ENCODE assay signal across 8 mouse cellular contexts in the genomic region with DNA sequence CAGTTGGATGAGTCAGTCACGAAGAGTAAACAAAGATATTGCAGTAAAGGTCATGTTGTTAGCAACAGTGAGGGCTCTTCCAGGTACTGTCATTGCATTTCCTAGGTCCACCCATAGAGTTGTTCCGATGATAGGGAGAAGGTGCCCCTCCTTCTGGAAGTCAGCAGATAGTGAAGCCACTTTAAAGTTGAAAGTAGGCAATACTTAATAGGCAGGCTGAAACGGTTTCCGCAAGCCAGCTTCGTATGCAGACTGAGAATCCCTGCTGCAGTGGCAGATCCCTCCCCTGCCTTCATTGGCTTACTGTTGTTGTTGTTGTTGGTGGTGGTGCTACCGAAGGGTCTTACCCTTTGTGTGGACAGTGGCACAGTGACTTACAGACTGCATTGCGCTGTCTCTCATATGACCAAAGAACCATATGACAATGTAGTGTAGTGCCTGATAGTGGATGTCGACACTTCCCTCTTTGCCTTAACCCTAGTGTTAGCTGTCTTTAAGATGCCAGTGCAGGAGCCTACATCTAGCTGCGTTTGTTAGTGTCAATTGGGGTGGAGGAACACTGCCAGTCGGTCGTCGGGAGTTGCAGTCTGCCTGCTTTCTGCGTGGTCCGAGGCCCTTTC. TPM values are rescaled to one million over a fixed set of nuclear protein-coding genes. Genes with fewer than 3 reads are reported as not detected.
DNase-seq lines count a peak whose midpoint lies in the region; ATAC-seq and TF ChIP-seq lines count a peak whose summit lies in the region.

No protein-coding gene starts in this region.

- H3K27ac ChIP-seq in forebrain, embryonic 11.5 days (ENCODE audit: low read depth, low read length), result no peak overlapping the region; the same call in 1 of the 2 replicates
- peak overlapping the region; percentile 84; the same call in 1 of the 2 replicates for H3K27ac ChIP-seq in limb, embryonic 12.5 days
- peak overlapping the region; percentile 91 for H3K27ac ChIP-seq in midbrain, postnatal 0 days (ENCODE audit: low read depth, low read length)

- peak overlapping the region; percentile 78 for H3K4me3 ChIP-seq in E14TG2a.4 (replicated peaks; ENCODE audit: low read length)
- peak overlapping the region; percentile 73 for H3K4me3 ChIP-seq in forebrain, embryonic 11.5 days (ENCODE audit: low read depth, low read length)
- peak overlapping the region; percentile 76 for H3K4me3 ChIP-seq in limb, embryonic 12.5 days (replicated peaks)
- peak overlapping the region; percentile 70 for H3K4me3 ChIP-seq in midbrain, postnatal 0 days (ENCODE audit: low read depth, low read length)

- H3K27me3 ChIP-seq in E14TG2a.4 (ENCODE audit: insufficient read depth, low read length), result peaks cover 54% of the 10 kb centered on the region
- peaks cover 4% of the 10 kb centered on the region; the same call in 1 of the 2 replicates for H3K27me3 ChIP-seq in forebrain, embryonic 11.5 days (ENCODE audit: control insufficient read depth, insufficient read depth, low read length)
- no peaks in the 10 kb centered on the region for H3K27me3 ChIP-seq in limb, embryonic 12.5 days
- H3K27me3 ChIP-seq in midbrain, postnatal 0 days (ENCODE audit: insufficient read depth, low read length), result no peaks in the 10 kb centered on the region

- WGBS in forebrain, embryonic 11.5 days, result 21% methylated on average over 14 of the region's 14 CpGs
- 19% methylated on average over 14 of the region's 14 CpGs for WGBS in limb, embryonic 12.5 days
- WGBS in midbrain, postnatal 0 days, result 12% methylated on average over 14 of the region's 14 CpGs

- peak; percentile 53 for ATAC-seq in frontal cortex, adult (ENCODE audit: low TSS enrichment)
- ATAC-seq in forebrain, embryonic 11.5 days (replicated peaks; ENCODE audit: low FRiP score), result peak; percentile 55
- no peak for ATAC-seq in limb, embryonic 12.5 days (ENCODE audit: insufficient number of reproducible peaks, insufficient read depth, low FRiP score, low TSS enrichment, low read depth)
- peak; percentile 48 for ATAC-seq in midbrain, postnatal 0 days (ENCODE audit: low FRiP score)

- peaks cover 12% of the 10 kb centered on the region for H3K4me1 ChIP-seq in E14TG2a.4 (replicated peaks; ENCODE audit: low read depth, low read length)
- peaks cover 5% of the 10 kb centered on the region; the same call in 1 of the 2 replicates for H3K4me1 ChIP-seq in forebrain, embryonic 11.5 days (replicated peaks; ENCODE audit: control insufficient read depth, insufficient read depth, low read length)
- H3K4me1 ChIP-seq in limb, embryonic 12.5 days (replicated peaks), result peaks cover 27% of the 10 kb centered on the region
- H3K4me1 ChIP-seq in midbrain, postnatal 0 days (ENCODE audit: insufficient read depth, low read length), result peaks cover 9% of the 10 kb centered on the region; the same call in 1 of the 2 replicates

- peak overlapping the region; percentile 78 for H3K9ac ChIP-seq in forebrain, embryonic 11.5 days (ENCODE audit: low read length)
- peak overlapping the region; percentile 89 for H3K9ac ChIP-seq in limb, embryonic 12.5 days (replicated peaks)
- peak overlapping the region; percentile 87 for H3K9ac ChIP-seq in midbrain, postnatal 0 days (replicated peaks; ENCODE audit: low read length, poor library complexity, severe bottlenecking)

- no peaks in the 10 kb centered on the region for H3K36me3 ChIP-seq in E14TG2a.4 (ENCODE audit: insufficient read depth, low read length)
- no peaks in the 10 kb centered on the region for H3K36me3 ChIP-seq in forebrain, embryonic 11.5 days (ENCODE audit: control insufficient read depth, insufficient read depth, low read length)
- no peaks in the 10 kb centered on the region for H3K36me3 ChIP-seq in limb, embryonic 12.5 days
- no peaks in the 10 kb centered on the region for H3K36me3 ChIP-seq in midbrain, postnatal 0 days (ENCODE audit: insufficient read depth, low read length)

- TF ChIP-seq CTCF in E14TG2a.4 (conservative IDR thresholded peaks at IDR 0.05; ENCODE audit: low read length), result no peak
- TF ChIP-seq CTCF in midbrain, postnatal 0 days (IDR thresholded peaks at IDR 0.05), result peak; percentile 48

- H3K9me3 ChIP-seq in E14TG2a.4 (ENCODE audit: low read length), result no peaks in the 10 kb centered on the region
- no peaks in the 10 kb centered on the region for H3K9me3 ChIP-seq in forebrain, embryonic 11.5 days (ENCODE audit: control insufficient read depth, low read length)
- no peaks in the 10 kb centered on the region for H3K9me3 ChIP-seq in limb, embryonic 12.5 days
- no peaks in the 10 kb centered on the region for H3K9me3 ChIP-seq in midbrain, postnatal 0 days (ENCODE audit: low read length)

- H3K4me2 ChIP-seq in forebrain, embryonic 11.5 days (ENCODE audit: low read depth, low read length, severe bottlenecking), result peak overlapping the region; percentile 83
- H3K4me2 ChIP-seq in limb, embryonic 12.5 days, result peak overlapping the region; percentile 74
- peak overlapping the region; percentile 83 for H3K4me2 ChIP-seq in midbrain, postnatal 0 days (ENCODE audit: low read depth, low read length, poor library complexity, severe bottlenecking)

- no peak for DNase-seq in frontal cortex, postnatal 25 days (ENCODE audit: low spot score in 2 of 2)
- no peak for DNase-seq in forebrain, embryonic 11.5 days (ENCODE audit: low spot score)
- DNase-seq in midbrain, postnatal 0 days (ENCODE audit: low spot score), result peak; percentile 34
- no peak for DNase-seq in ovary, postnatal 14 days (ENCODE audit: low spot score)
- no peak for DNase-seq in embryo, embryonic 9.5 days (ENCODE audit: extremely low spot score)

RNA-seq across cellular contexts. Expression of gene Slc36a4, which starts 0.4 kb away (rescaled TPM):
- polyA plus RNA-seq in forebrain, embryonic 11.5 days (2014; fragmentation: Nextera tagmentation; extraction: Ambion mirVana), result 17.8 TPM in 2 replicates
- polyA plus RNA-seq in limb, embryonic 12.5 days (2016; fragmentation: Nextera tagmentation; extraction: Ambion mirVana), result 24.6 and 25.4 TPM in 2 replicates
- total RNA-seq in midbrain, postnatal 0 days (2014; rRNA removed), result 60.1 and 74.4 TPM in 2 replicates
- 34.4 and 36.9 TPM in 2 replicates for polyA plus RNA-seq in midbrain, postnatal 0 days (2015; fragmentation: Nextera tagmentation; extraction: Ambion mirVana)
